In the genomic region with DNA sequence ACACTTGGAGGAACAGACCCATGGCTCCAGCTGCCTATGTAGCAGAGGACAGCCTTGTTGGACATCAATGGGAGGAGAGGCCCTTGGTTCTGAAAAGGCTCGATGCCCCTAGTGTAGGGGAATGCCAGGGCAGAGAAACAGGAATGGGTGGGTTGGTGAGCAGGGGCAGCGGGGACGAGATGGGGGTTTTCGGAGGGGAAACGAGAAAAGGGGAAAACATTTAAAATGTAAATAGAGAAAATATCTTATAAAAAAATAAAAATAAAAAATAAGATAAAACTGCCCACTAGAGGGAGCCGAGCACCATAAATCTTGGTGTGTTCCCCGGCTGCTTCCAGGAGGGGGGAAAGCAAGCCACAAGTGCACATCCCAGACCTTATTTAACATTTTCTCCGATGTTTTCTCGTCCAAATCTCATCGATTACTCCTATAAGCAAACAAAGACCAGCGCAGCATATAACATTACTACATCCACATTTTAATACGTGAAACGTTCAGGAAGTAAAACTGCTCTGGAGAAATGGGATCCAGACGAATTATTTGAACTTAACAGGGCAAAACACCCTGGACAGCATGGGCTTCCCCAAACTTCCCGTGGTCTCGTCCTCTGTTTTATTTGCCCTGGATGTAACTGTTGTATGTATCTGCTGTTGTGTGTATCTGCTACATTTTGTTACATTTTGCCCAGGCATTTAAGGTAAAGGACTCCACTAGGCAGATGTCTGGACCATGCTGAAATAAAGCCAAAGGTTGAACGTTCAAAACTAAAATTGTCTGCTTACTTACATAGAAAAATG, we compare ENCODE assay signal across 8 mouse cellular contexts.
DNase-seq lines count a peak whose midpoint lies in the region; ATAC-seq lines count a peak whose summit lies in the region.

No protein-coding gene starts in this region.

- H3K4me3 ChIP-seq in embryonic facial prominence, embryonic 12.5 days, result 0 out of 2 replicates have a peak overlapping the region, but pooled peaks have one; percentile 15
- peak overlapping the region; percentile 14 for H3K4me3 ChIP-seq in heart, embryonic 16.5 days (ENCODE audit: low read length)
- H3K4me3 ChIP-seq in lung, embryonic 15.5 days, result peak overlapping the region; percentile 24; the same call in 1 of the 2 replicates

- no peaks in the 10 kb centered on the region for H3K9me3 ChIP-seq in embryonic facial prominence, embryonic 12.5 days
- H3K9me3 ChIP-seq in heart, embryonic 16.5 days (replicated peaks; ENCODE audit: control insufficient read depth, low read length), result no peaks in the 10 kb centered on the region
- no peaks in the 10 kb centered on the region for H3K9me3 ChIP-seq in lung, embryonic 15.5 days

- no peaks in the 10 kb centered on the region for H3K36me3 ChIP-seq in embryonic facial prominence, embryonic 12.5 days
- no peaks in the 10 kb centered on the region for H3K36me3 ChIP-seq in heart, embryonic 16.5 days (ENCODE audit: control insufficient read depth, insufficient read depth)
- no peaks in the 10 kb centered on the region for H3K36me3 ChIP-seq in lung, embryonic 15.5 days

- no peak overlapping the region for H3K9ac ChIP-seq in embryonic facial prominence, embryonic 12.5 days
- peak overlapping the region; percentile 2; the same call in 1 of the 2 replicates for H3K9ac ChIP-seq in heart, embryonic 16.5 days (ENCODE audit: low read length)
- no peak overlapping the region for H3K9ac ChIP-seq in lung, embryonic 15.5 days

- H3K4me2 ChIP-seq in embryonic facial prominence, embryonic 12.5 days (replicated peaks), result peak overlapping the region; percentile 44
- H3K4me2 ChIP-seq in heart, embryonic 16.5 days (ENCODE audit: low read depth, low read length), result peak overlapping the region; percentile 39
- peak overlapping the region; percentile 50 for H3K4me2 ChIP-seq in lung, embryonic 15.5 days

- 15% methylated on average over 17 of the region's 17 CpGs for WGBS in embryonic facial prominence, embryonic 12.5 days
- 20% methylated on average over 17 of the region's 17 CpGs for WGBS in heart, embryonic 16.5 days
- 12% methylated on average over 17 of the region's 17 CpGs for WGBS in lung, embryonic 15.5 days

- ATAC-seq in embryonic facial prominence, embryonic 12.5 days (ENCODE audit: insufficient number of reproducible peaks, insufficient read depth, low FRiP score, low TSS enrichment), result no peak
- ATAC-seq in heart, embryonic 16.5 days (replicated peaks; ENCODE audit: extremely low read depth, insufficient read depth, low FRiP score), result no peak
- ATAC-seq in lung, embryonic 15.5 days (ENCODE audit: borderline replicate concordance, extremely low read depth, low FRiP score, low TSS enrichment), result peak; percentile 60; the same call in 1 of the 2 replicates
- ATAC-seq in activated CD4-positive, CD25-positive, alpha-beta regulatory T cell, adult 4 months, result no peak

- no peak overlapping the region for H3K27ac ChIP-seq in embryonic facial prominence, embryonic 12.5 days
- H3K27ac ChIP-seq in heart, embryonic 16.5 days (ENCODE audit: low read length), result no peak overlapping the region
- no peak overlapping the region for H3K27ac ChIP-seq in lung, embryonic 15.5 days

- peak; percentile 2 for DNase-seq in CD4-positive helper T cell, adult 2 months (ENCODE audit: low read depth, low spot score)
- DNase-seq in ZHBTc4 (ENCODE audit: low read depth, low spot score), result peak; percentile 40
- peak; percentile 35 to 53 for DNase-seq in kidney, postnatal 4 days
- peak; percentile 8 for DNase-seq in right cerebral cortex, adult 18-20 months

- H3K4me1 ChIP-seq in embryonic facial prominence, embryonic 12.5 days, result peaks cover 17% of the 10 kb centered on the region
- no peaks in the 10 kb centered on the region for H3K4me1 ChIP-seq in heart, embryonic 16.5 days (ENCODE audit: control insufficient read depth, insufficient read depth, low read length)
- H3K4me1 ChIP-seq in lung, embryonic 15.5 days, result peaks cover 19% of the 10 kb centered on the region

- H3K27me3 ChIP-seq in embryonic facial prominence, embryonic 12.5 days, result no peaks in the 10 kb centered on the region
- H3K27me3 ChIP-seq in heart, embryonic 16.5 days (ENCODE audit: control insufficient read depth, insufficient read depth, low read length), result no peaks in the 10 kb centered on the region
- H3K27me3 ChIP-seq in lung, embryonic 15.5 days, result no peaks in the 10 kb centered on the region
